Mouse (Mus musculus): ENCODE measurements around the gene Klc1. TPM values are rescaled to one million over a fixed set of nuclear protein-coding genes. Genes with fewer than 3 reads are reported as not detected.
A peak's percentile ranks its signal among the peaks of the same experiment; 100 is the strongest.

Klc1 gene
- polyA plus RNA-seq, 1 experiment from 2014 or later: 119 TPM

DNA sequence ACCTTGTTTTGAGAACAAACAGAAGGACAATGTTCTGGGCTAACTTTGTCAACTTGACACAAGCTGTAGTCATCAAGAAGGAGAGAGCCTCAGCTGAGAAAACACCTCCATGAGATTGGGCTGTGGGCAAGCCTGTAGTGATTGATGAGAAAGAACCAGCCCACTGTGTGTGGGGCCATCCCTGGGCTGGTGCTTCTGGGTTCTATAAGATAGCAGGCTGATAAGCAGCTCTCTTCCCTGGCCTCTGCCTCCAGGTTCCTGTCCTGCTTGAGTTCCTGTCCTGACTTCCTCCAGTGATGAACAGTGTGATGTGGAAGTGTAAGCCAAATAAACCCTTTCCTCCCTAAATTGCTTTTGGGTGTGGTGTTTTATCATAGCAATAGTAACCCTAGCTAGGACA lies 3.9 kb upstream of the Klc1 start:
- H3K36me3 ChIP-seq (ENCODE audit: inconsistent target): no peaks in the 10 kb centered on the region
- H3K4me3 ChIP-seq (ENCODE audit: inconsistent target): no peak overlapping the region
- H3K27ac ChIP-seq: no peak overlapping the region
- H3K79me2 ChIP-seq (ENCODE audit: inconsistent target): peaks cover 8% of the 10 kb centered on the region

- peaks cover 14% of the 10 kb centered on the region for H3K79me2 ChIP-seq (ENCODE audit: inconsistent target)
- WGBS (ENCODE audit: missing documents): 75% methylated on average over 2 of the region's 2 CpGs
- no peak overlapping the region for H3K27ac ChIP-seq
- no peaks in the 10 kb centered on the region for H3K36me3 ChIP-seq (ENCODE audit: inconsistent target)
- H3K4me3 ChIP-seq (ENCODE audit: inconsistent target): no peak overlapping the region
Measured at GRCm38 (mm10) chr12:111755231-111755630, 3.4 kb upstream of the Klc1 start.

- 81% methylated on average over 4 of the region's 4 CpGs for WGBS (ENCODE audit: missing documents)
- H3K4me3 ChIP-seq (ENCODE audit: inconsistent target): no peak overlapping the region
- H3K27ac ChIP-seq: no peak overlapping the region
- H3K36me3 ChIP-seq (ENCODE audit: inconsistent target): no peaks in the 10 kb centered on the region
- H3K79me2 ChIP-seq (ENCODE audit: inconsistent target): peaks cover 23% of the 10 kb centered on the region
Measured at GRCm38 (mm10) chr12:111756082-111756697, 2.5 kb upstream of the Klc1 start.

- Histone ChIP-seq H3K4me3 (ENCODE audit: inconsistent target) (no peak overlapping the region), H3K79me2 (ENCODE audit: inconsistent target) (peaks cover 28% of the 10 kb centered on the region), H3K27ac (no peak overlapping the region), H3K36me3 (ENCODE audit: inconsistent target) (no peaks in the 10 kb centered on the region)
- WGBS (ENCODE audit: missing documents): 85% methylated on average over 5 of the region's 5 CpGs
Measured at GRCm38 (mm10) chr12:111756698-111757082, 2.0 kb upstream of the Klc1 start.

GRCm38 (mm10) chr12:111757561-111758325 lies 906 bp upstream of the Klc1 start:
- H3K27ac ChIP-seq: no peak overlapping the region
- H3K4me3 ChIP-seq (ENCODE audit: inconsistent target): peak overlapping the region; percentile 23

GRCm38 (mm10) chr12:111759176-111760061 lies 770 bp downstream of the Klc1 start:
- H3K36me3 ChIP-seq (ENCODE audit: inconsistent target): 0 out of 2 replicates have a peak, but pooled peaks cover 11% of the 10 kb centered on the region
- H3K4me3 ChIP-seq (ENCODE audit: inconsistent target): peak overlapping the region; percentile 100
- 12% methylated on average over 35 of the region's 35 CpGs for WGBS (ENCODE audit: missing documents)
- peaks cover 55% of the 10 kb centered on the region for H3K79me2 ChIP-seq (ENCODE audit: inconsistent target)
- peak overlapping the region; percentile 73 for H3K27ac ChIP-seq

More at GRCm38 (mm10) chr12:111757561-111758325, 906 bp upstream of the Klc1 start:
- 71% methylated on average over 10 of the region's 10 CpGs for whole genome bisulfite sequencing (ENCODE audit: missing documents)
- Histone ChIP-seq H3K79me2 (ENCODE audit: inconsistent target) (peaks cover 39% of the 10 kb centered on the region), H3K36me3 (ENCODE audit: inconsistent target) (0 out of 2 replicates have a peak, but pooled peaks cover 6% of the 10 kb centered on the region)

DNA sequence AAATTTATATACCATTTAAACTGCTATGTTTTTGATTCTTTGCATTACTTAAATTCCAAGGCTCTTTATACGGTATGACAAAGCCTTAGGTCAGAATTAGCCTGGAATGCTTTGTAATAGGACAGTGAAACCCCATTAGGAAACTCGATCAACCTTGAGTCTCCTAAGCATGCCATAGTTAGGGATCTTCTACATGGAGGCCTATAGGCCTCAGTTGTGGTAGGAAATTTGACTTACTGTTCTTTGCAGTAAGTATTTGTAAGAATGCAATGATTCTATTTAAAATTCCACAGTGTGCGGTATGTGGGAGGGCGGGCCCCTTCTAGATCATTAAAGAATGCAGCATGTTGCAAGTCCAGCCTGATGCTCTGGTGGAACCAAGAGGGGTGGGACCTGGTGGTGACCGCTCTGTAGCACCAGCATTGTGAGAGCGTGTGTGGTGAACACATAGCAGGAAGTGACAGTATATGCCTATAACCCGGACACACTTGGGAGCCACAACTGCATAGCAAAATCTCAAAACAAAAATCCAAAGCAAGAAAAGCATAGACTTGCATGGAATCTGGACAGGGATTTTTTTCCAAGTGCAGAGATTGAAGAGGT lies 1.8 kb downstream of the Klc1 start:
- WGBS (ENCODE audit: missing documents): 70% methylated on average over 7 of the region's 7 CpGs
- Histone ChIP-seq H3K79me2 (ENCODE audit: inconsistent target) (peaks cover 65% of the 10 kb centered on the region), H3K36me3 (ENCODE audit: inconsistent target) (0 out of 2 replicates have a peak, but pooled peaks cover 11% of the 10 kb centered on the region), H3K4me3 (ENCODE audit: inconsistent target) (peak overlapping the region; percentile 100), H3K27ac (0 out of 2 replicates have a peak overlapping the region, but pooled peaks have one; percentile 73)

DNA sequence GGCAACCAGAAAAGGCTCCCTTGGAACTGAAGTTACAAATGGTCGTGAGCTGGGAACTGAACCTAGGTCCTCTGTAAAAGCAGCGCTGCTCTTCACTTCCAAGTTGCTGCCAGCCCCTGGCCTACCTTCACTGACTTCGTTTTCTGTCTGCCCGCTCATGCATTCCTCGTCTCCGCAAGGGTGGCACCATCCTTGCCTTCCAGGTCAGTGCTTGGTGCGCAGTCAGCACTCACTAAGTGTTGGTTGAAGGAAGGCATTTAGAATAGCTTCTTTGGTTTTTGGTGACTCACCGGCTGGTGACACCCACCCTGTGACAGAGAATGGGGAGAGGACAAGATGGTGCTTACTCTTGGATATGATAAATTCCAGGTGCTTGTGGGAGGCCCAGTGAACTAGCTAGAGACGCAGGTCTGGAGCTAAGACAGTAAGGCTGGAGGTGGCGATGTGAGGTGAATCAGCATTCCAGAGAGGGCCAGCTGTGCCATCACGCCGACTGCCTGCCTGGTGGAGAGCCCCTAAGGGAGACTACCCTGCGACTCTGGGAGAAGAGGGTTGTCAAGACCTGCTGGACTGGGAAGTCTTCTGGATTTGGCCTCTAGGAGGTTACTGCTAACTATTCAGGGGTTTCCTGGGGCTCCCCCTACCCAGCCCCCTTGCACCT lies 4.1 kb downstream of the Klc1 start:
- Histone ChIP-seq H3K4me3 (ENCODE audit: inconsistent target) (no peak overlapping the region), H3K36me3 (ENCODE audit: inconsistent target) (0 out of 2 replicates have a peak, but pooled peaks cover 11% of the 10 kb centered on the region), H3K79me2 (ENCODE audit: inconsistent target) (peaks cover 89% of the 10 kb centered on the region), H3K27ac (no peak overlapping the region)
- WGBS (ENCODE audit: missing documents): 96% methylated on average over 12 of the region's 13 CpGs

GRCm38 (mm10) chr12:111766313-111767236 lies 7.9 kb downstream of the Klc1 start:
- Histone ChIP-seq H3K79me2 (ENCODE audit: inconsistent target) (peaks cover 100% of the 10 kb centered on the region), H3K27ac (no peak overlapping the region), H3K4me3 (ENCODE audit: inconsistent target) (no peak overlapping the region), H3K36me3 (ENCODE audit: inconsistent target) (peaks cover 12% of the 10 kb centered on the region; the same call in 1 of the 2 replicates)
- WGBS (ENCODE audit: missing documents): 92% methylated on average over 16 of the region's 16 CpGs

DNA sequence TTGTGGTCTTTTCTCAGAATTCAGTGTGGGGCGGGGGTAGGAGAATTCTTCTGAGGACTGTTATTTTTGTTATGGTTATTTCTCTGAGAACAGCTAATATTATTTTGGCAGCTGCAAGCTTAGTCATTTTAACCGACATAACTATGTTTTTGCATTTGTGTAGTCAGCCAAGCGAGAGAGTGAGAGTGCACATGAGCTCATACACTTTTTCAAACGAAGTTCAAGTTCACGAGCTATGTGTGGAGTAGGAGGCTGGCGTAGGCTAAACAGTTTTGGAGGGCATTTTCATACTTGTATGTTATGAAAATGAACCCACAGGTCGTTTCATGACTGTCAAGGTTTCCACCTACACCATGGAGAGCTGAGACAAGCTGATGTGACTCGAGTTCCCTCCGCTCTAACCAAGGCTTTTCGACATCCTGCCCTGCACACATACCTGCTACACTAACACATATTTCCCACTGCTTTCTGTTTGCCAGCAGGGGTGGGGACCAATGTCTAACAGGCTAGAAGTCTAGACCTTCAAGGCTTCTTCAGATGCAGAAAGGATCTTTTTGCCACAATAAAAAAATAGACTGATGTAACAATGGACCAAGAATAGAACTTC lies 9.8 kb downstream of the Klc1 start:
- Histone ChIP-seq H3K36me3 (ENCODE audit: inconsistent target) (peaks cover 19% of the 10 kb centered on the region), H3K27ac (no peak overlapping the region)
- 97% methylated on average over 8 of the region's 10 CpGs for WGBS (ENCODE audit: missing documents)

DNA sequence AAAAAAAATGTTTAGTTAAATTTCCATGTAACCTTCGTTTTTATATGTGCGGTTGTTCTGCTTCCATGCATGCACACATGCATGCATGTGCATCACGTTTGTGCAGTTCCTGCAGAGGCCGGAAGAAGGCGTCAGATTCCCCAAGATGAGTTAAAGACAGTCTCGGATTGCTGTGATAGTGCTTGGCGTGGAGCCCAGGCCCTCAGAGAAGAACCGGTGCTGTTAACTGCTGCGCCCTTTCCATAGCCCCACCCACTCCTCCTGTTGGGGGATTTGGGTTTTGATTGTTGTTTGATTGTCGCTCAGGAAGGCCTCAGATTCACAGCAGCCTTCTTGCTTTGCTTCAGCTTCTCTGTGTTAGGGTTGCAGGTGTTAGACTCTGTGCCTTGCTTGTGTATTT lies 10.7 kb downstream of the Klc1 start:
- 74% methylated on average over 10 of the region's 10 CpGs for WGBS (ENCODE audit: missing documents)
- Histone ChIP-seq H3K27ac (no peak overlapping the region), H3K79me2 (ENCODE audit: inconsistent target) (peaks cover 100% of the 10 kb centered on the region), H3K4me3 (ENCODE audit: inconsistent target) (no peak overlapping the region), H3K36me3 (ENCODE audit: inconsistent target) (peaks cover 27% of the 10 kb centered on the region)

More for the DNA sequence above, 9.8 kb downstream of the Klc1 start:
- peaks cover 100% of the 10 kb centered on the region for H3K79me2 ChIP-seq (ENCODE audit: inconsistent target)
- H3K4me3 ChIP-seq (ENCODE audit: inconsistent target): no peak overlapping the region

DNA sequence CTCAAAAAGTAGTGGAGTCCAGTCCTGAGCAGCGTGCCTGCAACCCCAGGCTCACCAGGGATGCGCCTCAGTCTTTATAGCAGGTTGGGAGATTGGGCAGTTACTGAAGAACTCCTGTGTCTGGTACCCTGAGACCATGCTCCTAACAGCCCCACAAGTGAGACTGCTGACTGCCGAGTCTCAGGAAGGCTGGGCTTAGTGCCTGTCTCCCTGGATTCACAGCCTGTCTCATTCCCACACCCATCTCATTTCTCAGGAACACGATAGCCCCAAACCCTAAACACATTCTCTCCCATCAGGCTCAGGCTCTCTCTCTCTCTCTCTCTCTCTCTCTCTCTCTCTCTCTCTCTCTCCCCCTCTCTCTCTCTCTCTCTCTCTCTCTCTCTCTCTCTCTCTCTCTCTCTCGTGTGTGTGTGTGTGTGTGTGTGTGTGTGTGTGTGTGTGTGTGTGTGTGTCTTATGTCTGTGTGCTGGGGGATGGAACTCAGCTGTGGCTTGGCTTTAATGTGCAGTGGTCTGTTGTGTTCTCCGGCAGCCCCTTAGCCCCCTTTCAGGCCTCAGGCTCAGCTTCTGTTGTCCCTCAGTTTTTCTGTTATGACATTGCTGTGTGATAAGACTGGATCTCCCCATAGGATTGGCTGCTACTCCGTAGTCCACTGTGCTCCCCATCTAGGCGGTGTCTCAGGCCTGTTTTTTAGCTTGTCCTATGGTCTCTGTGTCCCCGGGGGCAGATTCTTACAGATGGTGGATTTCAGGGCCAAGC lies 11.3 kb downstream of the Klc1 start:
- Histone ChIP-seq H3K4me3 (ENCODE audit: inconsistent target) (no peak overlapping the region), H3K36me3 (ENCODE audit: inconsistent target) (peaks cover 34% of the 10 kb centered on the region), H3K27ac (no peak overlapping the region), H3K79me2 (ENCODE audit: inconsistent target) (peaks cover 100% of the 10 kb centered on the region)
- WGBS (ENCODE audit: missing documents): 93% methylated on average over 8 of the region's 9 CpGs
